Mouse (Mus musculus) adrenal gland, adult 8-10 months (tissue): ENCODE measurements at regions not wholly inside any gene's neighbourhood (a gene's known extent, or its start where the extent isn't known, plus 50 kb on each side); places are given as distances from the start of the nearest gene placed in this dataset.
A peak's percentile ranks its signal among the peaks of the same experiment; 100 is the strongest.

Experiments used
- DNase-seq: peaks from one replicate; pipeline ENCODE4 v3.0.0; 2022

GRCm38 (mm10) chr1:149556381-149556780, 404.7 kb downstream of the Pla2g4a start:
- peak; percentile 4 for DNase-seq

DNA sequence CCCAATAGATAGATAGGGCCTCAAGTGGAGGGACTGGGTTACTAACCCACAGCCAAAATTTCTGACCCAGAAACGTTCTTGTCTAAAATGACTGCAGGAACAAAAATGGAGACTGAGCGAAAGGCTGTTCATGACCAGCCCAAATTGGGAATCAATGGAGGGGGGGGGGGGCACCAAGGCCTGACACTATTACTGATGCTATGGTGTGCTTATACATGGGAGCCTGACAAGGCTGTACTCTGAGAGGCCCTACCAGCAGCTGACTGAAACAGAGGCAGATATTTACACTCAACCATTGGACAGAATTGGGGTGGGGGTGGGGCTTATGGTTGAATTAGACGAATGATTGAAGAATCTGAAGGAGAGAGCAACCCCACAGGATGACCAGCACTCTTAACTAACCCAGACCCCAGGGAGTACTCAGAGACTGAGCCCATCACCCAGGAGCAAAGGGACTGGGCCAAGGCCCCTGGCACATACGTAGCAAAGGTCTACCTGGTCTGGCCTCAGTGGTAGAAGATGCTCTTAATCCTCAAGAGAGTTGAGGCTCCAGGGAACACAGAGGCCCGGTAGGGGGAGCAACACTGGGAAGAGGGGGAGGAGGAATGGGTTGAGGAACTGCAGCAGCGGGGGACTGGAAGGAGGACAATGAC, 405.6 kb downstream of the Pla2g4a start:
- DNase-seq: no peak

DNA sequence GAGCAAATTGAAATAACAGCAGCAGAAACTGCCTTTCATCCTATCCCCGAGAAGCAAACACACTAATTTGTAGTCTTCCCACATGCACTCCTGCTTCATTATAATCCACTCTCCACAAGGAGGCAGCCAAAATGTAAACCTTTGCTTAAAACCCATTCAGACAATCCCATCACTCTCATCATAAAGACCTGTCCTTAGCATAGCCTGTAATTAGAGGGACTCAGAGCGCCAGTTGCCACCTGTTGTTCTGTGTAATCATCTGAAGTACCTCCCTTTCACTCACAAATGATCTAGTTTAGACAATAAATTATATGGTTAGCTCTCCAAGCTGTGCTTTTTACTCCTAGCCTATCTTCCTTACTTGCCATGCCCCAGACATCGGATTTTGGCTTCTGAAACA, 415.0 kb downstream of the Pla2g4a start:
- DNase-seq: no peak

DNA sequence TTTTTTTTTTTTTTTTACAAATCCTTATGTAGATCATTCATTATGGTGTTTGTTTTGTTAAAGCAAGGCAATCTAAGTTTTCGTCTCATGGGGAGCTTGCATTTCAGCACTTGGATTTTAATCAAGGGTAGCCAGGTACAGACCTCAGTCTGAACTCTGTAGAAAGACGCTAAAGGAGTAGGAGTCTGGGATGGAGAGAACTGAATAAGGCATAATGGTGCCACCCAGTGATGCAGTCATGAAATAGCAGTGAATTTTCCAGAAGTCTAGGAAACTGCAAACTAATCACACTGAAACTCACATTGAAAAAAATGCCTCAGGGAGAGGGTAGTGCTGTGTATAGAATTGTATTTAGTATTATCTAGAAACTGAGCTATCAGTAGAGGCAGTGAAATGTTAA, 419.7 kb downstream of the Pla2g4a start:
- DNase-seq: no peak

GRCm38 (mm10) chr1:149533651-149534050, 427.4 kb downstream of the Pla2g4a start:
- no peak for DNase-seq
